Mouse (Mus musculus): ENCODE results near the gene Tprkb.
"Not testable (repeated sequence)": the region's sequence is repeated elsewhere in the genome, so short reads cannot be mapped to it uniquely, and the experiment has no call there.

Gene Tprkb

DNA sequence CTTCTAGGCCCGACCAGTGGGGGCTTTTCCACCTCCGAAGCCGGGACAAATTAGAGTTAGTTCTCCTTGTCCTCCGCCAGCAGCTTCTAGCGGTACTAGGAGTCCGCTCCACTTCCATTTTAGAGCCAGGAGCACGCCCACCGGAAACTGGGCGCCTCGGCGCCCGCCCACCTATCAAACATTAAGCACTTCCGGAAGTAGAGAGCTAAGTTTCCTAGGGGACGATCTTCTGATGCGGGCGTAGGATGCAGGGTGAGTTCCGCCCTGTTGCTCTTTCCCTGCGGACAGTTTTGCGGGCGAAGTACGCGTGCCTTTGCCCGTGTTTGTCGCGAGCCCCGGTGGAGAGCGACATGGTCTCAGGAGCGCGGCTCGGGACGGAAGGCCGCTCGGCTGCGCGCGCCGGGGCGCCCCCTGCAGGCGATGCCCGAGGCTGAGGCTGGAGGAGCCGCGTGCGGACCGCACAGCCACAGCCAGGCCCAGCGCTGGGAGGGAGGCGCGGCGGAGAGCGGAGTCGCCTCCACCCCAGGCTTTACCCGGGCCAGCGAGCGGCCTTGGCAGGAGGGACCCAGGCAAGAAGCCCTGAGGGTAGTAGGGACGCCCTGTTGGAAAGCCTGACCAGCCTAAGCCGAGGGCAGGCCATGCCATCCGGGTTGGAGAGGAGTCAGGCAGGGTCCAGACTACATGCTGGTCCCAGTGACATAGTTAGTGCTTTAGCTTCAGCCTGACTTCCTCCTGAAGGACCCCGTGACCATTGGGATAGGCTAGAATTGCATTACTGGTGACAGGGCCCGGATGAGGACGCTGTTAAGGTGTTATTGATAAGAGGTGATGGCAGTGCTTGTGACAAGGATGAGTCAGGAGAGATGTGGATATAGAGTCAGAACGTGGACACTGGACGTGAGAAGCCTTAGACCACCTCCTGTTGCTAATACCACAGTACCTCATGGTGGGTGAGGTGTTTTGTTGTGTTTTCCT lies 4.2 kb downstream of the Tprkb start, which contains the start of gene Nat8f1:
Nat8f1 (minus strand) TSS at position 149 of the 975 bp plus-strand sequence.
- DNase-seq (ENCODE audit: extremely low read depth, low read depth) = peak; percentile 90

DNA sequence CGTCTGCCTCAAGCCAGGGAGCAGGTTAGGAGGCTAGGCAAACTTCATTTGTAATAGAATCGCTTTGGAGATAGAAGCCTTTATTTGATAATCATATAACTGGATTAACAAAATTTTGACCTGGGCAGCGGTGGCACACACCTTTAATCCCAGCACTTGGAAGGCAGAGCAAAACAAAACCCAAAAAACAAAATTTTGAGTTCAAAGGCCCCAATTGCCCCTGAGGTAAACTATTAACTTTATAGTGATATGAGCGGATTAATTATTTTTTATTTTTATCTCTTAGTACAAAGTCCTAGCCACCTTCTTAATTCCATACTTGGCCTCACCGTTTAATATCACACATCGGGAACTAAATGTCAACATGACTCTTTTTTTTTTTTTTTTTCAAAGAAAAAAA lies 4.9 kb downstream of the Tprkb start:
- no peak for DNase-seq (ENCODE audit: extremely low read depth, low read depth)

DNA sequence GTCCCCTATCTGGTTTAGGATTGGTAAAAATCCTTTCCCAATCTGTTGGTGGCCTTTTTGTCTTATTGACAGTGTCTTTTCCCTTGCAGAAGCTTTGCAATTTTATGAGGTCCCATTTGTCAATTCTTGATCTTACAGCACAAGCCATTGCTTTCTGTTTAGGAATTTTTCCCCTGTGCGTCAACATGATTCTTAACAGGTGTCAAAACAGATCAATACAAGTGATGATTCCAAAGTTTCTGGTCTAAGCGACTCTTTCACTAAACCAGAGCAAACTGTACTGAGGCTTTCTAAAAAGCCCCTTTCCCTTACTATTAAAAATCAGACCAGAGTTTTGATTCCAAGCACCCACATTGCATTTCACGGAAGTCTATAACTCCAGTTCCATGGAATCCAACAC lies 6.7 kb downstream of the Tprkb start:
- not testable (repeated sequence) for DNase-seq (ENCODE audit: extremely low read depth, low read depth)

DNA sequence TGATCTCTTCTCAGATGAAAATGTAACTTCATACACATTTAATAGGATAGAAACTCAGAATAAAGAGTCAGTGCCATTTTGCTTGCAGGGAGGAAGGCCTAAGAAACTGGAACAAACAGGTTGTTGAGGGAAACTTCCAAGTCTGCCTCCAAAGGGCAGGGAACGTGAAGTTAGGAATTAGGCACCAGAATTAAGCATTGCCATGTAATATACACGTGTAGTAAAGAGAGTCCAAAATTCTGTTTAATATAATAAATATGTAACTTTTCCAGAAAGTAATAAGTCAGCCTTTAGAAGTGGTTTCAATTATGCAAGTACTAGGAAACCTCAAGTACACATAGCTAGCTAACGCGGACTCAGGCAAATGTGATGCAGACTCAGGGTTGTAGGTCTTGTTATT lies 7.7 kb downstream of the Tprkb start:
- no peak for DNase-seq (ENCODE audit: extremely low read depth, low read depth)

DNA sequence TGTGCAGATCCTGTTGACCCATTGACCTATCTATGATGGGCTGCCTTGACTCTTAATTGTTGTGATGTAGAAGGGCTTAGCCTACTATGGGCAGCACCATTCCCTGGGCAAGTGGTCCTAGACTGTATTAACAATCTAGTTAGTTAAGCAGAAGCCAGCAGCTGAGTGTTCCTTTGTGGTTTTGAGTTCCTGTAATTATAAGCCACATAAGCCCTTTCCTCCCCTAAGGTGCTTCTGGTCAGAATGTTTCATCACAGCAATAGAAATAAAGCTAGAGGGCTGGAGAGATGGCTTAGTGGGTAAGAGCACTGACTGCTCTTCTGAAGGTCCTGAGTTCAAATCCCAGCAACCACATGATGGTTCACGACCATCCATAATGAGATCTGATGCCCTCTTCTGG lies 12.0 kb downstream of the Tprkb start:
- no peak for DNase-seq (ENCODE audit: extremely low read depth, low read depth)

DNA sequence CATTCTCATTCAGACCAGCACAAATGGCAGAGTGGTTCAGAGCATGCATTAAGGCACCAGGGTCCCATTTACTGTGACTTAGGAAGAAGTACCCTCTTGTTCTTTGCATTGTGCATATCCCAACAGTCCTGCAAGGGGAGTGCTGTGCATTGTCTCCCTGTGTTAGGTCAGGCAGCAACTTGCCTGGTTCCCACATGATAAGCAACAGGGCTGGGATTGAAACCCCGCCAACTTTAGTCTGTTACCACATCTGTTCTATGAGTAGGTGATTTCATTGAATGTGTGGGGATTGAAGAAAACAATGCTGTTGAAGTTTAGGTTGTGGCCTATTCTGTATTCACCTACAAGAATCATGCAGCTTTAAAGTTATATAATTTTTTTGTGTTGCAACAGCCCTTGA lies 15.0 kb downstream of the Tprkb start:
- no peak for DNase-seq (ENCODE audit: extremely low read depth, low read depth)

DNA sequence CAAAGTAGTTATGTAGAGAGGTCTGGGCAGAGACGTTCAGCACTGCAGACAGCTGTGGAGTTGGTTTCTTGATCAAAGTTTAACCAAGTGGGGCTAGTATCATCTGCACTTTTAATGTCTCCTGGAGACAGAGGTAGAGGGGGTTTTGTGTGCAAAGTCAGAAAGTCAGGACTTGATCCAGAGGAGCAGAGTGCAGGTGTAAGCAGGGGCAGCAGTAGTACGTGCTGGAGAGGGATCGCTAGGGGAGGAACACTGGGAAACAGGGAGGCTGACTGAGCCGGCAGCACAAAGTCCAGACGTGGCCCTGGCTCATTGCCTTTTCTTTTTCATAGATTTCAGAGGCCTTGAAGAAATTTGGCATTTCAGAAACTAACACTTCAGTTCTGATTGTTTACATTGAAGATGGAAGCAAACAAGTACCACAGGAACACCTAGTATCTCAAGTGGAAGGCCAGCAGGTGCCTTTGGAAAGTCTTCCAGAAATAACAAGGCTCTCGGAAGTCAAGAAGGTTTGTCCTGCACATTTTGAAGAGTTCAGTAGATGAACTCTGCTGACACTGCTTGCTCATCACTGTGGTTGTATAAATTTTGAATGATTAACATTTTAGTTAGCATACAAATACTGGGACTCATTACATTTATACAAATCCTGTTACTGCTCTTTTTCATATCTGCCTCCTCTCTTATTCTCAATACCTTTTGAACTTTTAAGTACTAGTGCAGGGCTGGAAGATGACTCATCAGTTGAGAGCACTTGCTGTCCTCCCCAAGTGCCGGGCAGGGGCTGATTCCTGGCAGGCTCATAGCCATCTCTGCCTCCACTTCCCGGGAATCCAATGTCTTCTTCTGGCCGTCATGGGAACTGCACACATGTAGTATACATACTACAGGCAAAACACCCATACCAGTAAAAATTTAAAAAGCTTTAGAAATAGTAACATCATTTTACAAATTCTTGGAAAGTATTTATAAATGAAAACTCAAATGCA lies 16.1 kb downstream of the Tprkb start:
- no peak for DNase-seq (ENCODE audit: extremely low read depth, low read depth)

DNA sequence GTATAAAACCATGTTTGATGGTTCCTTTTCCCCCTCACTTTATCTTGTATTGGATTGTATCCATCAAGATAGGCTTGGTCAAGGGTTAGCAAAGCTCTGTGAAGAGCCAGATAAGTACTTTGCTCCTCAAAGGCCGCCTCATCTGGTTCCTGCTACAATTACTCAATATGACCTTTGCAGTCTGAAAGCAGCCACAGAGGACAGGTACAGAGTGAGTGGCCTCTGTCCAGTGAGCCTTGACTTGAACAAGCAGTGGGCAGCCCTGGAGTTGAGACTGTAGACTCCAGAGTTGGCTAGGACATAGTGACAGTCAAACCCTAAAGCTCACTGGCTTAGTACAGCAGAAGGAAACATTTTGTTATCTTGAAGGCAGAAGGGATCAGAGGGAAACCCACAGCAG lies 17.6 kb downstream of the Tprkb start:
- no peak for DNase-seq (ENCODE audit: extremely low read depth, low read depth)

DNA sequence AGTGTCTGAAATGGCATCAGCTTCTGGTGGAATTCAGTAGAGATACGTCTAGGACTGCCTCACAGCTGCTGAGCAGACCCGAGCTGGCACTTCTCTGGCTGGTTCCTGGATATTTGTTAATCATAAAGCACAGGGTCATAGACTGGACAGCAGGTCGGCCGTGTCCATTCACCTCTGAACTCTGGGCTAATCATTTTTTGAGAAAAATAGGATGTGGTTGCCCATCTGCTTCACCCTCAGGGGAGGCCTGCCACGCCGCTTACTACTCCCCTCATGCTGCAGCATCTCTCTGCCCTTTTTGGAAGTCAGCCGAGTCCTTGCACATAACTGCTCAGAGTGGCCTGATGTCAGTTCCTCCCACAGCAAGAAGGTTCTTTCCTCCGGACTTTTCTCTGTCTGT lies 22.4 kb downstream of the Tprkb start:
- DNase-seq (ENCODE audit: extremely low read depth, low read depth) = no peak

DNA sequence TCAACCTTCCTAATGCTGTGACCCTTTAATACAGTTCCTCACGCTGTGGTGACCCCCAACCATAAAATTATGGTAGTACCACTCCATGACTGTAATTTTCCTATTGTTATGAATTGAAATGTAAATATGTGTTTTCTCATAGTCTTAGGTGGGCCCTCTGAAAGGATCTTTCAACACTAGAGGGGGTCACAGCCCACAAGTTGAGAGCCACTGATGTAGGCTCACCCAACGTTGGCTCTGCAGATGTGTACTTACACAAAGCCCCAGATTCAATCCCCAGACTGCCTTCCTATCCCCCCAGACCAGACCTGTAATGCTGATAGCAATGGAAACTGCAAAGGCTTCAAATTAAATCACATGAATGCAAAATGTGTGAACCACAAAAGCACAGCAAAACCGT lies 24.0 kb downstream of the Tprkb start:
- DNase-seq (ENCODE audit: extremely low read depth, low read depth) = no peak

DNA sequence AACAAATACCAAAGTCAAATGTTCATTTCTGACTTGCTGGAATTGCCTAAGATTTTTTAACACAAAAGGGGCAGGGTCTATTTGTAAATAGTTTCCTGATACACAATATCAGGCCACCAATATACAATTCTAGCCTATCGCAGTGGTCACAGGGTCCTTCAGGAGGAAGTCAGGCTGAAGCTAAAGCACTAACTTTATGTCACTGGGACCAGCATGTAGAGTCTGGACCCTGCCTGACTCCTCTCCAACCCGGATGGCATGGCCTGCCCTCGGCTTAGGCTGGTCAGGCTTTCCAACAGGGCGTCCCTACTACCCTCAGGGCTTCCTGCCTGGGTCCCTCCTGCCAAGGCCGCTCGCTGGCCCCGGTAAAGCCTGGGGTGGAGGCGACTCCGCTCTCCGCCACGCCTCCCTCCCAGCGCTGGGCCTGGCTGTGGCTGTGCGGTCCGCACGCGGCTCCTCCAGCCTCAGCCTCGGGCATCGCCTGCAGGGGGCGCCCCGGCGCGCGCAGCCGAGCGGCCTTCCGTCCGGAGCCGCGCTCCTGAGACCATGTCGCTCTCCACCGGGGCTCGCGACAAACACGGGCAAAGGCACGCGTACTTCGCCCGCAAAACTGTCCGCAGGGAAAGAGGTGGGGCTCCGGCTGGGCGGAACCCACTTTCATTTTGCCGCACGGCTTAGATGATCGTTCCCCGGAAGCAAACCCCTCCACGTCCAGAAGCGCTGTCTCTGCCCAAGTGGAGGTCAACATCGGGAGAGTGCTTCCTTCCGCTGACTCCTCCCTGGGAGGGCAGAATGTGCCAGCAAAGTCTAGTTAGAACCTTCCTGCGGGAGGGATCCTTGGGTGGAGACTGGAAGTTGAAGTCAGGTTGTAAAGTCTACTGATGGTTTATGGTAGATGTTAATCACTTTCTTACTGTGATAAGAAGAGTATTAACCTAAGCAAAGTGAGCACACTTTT lies 25.1 kb downstream of the Tprkb start:
- DNase-seq (ENCODE audit: extremely low read depth, low read depth) = peak; percentile 76

- no peak for DNase-seq (ENCODE audit: extremely low read depth, low read depth)
Observed at GRCm38 (mm10) chr6:85938701-85939100, 27.0 kb downstream of the Tprkb start.

DNA sequence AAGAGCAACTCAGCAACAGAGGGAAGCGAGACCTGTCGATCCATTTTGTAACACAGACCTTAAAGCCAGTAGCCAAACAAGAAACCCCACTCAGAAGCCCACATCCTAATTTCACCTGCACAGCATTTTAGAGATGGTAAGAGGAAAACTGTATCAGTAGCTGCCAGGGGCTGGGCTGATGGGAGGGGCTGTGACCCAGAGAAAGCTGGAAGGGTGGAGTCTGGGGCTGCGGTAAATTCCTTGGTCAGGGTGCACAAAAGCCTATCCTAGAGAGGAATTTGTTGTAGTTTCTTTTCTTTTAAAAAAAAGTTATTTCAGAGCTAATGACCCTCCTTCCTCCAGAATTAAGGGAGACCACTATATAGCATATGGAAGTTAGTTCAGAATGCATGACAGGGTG lies 30.8 kb downstream of the Tprkb start:
- no peak for DNase-seq (ENCODE audit: extremely low read depth, low read depth)

DNA sequence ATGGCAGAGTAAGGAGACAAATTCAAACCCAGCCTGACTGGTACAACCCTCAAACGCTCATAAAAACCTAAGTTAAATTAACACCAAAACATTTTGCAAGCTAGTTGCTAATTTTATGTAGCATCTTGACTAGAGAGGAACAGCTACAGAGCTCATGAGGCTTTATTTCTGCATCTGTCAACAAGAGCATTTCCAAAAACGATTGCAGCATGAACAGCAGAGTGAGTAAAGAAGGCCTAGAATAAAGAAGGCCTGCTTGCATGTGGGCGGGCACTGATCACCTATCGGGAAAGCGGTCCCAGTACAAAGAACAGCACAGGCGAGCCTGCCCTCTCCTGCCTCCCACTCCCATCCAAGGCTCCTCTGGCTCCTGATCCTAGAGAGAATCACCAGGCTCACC lies 36.9 kb downstream of the Tprkb start:
- DNase-seq (ENCODE audit: extremely low read depth, low read depth) = no peak

DNA sequence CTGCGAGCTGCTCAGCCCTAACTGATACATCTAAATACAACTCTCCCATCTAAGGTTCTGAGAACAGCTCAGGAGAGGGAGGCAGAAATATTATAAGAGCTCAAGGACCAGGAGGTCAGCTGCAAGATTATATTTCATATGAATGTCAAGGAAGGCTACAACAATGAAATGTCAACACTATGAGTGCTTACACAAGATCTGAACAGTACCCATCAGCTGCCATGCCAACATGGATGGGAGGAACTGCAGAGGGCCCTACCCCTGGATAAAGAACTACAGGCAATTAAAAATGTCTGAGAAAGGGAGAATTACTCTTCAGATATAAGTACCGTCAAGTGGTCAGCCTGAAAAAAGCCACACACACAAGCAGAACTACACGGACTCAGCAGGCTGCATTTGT lies 45.9 kb downstream of the Tprkb start:
- DNase-seq (ENCODE audit: extremely low read depth, low read depth) = no peak

DNA sequence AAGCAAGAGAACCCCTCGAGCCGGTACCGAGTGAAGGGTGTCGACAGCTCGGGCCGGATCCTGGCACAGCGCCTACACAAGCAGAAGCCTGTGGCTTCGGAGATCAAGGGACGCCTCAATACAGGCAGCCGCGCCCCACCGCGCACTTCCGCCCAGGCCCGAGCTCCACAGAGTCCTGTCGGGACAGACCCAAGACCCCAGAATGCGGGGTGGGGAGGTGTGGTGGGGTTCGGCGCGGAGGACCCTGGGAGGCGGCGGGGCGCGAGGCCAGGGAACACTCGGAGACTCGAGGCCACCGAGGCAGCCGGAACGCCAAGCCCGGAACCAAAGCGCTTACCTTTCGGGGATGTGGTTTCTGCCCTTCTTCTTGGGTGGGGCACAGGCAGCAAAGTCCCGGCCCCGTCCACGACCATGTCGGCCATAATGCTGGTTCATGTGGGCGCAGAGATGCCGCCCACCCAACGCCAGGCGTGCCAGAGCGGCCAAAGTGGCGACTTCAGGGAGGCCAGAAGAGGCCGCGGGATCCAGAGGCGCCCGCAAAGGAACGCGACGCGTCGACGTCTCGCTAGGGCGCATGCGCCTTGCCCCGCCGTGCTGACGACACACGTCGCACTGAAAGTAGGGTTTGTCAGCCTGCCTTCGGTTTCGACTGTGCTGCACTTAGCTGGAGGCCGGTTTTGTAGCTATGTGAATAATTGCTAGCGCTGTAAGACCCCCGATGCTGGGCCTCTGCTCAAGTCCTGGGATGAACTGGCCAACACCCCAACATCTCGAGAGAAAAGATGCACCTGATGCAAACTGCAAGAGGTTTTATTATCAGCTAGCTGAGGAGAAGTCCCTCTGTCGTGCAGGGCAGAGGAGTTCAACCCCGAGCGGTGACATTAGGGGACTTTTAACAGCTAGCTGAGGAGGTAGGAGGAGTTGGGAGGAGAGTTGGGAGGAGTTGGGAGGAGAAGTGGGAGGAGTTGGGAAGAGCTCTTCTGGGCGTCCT lies 49.7 kb downstream of the Tprkb start, which contains the start of gene Dusp11:
Dusp11 (minus strand) TSS at position 567 of the 991 bp plus-strand sequence.
- peak; percentile 86 for DNase-seq (ENCODE audit: extremely low read depth, low read depth)

- DNase-seq (ENCODE audit: extremely low read depth, low read depth) = not testable (repeated sequence)
Observed at GRCm38 (mm10) chr6:85966081-85966480, 54.4 kb downstream of the Tprkb start.

GRCm38 (mm10) chr6:85966686-85967085 lies 55.0 kb downstream of the Tprkb start:
- no peak for DNase-seq (ENCODE audit: extremely low read depth, low read depth)

DNA sequence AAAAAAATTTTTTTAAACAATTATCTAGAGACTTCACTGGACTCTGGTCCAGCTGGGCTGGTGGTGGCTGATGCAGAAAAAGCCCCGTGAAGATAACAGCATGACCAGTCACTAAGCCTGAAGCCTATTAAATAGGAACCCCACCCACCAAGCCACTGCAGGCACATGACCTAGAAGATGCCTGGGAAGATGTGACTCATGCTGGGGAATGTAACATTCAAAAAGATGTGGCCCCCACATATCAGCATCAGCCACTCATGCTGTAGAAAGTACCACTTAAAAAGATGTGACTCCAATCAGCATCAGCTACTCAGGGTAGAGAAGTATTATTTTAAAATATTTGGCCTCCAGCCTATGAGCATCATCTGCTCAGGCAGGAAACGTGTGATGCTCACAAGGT lies 58.2 kb downstream of the Tprkb start:
- DNase-seq (ENCODE audit: extremely low read depth, low read depth) = no peak
